Mouse (Mus musculus): Measurements from ENCODE around the gene Igfbp1. TPM values are rescaled to one million over a fixed set of nuclear protein-coding genes. Genes with fewer than 3 reads are reported as not detected.

Igfbp1 gene
- polyA plus RNA-seq (2012; ENCODE audit: low replicate concordance), result not detected in 2 replicates

DNA sequence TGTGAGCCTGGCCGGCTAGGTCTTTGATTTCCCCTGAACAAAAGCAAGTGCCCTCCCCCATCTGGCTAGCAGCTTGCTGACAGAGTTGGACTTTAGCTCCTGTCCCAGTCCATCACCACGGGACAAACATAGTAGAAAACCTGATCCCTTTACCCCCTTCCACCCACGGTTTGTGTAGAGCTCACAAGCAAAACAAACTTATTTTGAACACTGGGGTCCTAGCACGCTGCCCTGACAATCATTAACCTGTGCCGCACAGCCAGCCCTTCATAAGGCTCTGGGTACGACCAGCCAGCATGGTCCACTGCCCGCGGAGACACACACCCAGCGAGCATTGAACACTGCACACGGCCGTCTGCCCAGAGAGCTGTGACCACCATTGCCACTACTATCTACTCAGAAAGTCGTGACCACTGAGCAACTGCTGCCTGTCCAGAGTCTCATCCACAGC is at the start of gene Igfbp1:
Igfbp1 (plus strand) TSS at position 292 of the 451 bp plus-strand sequence.

DNA sequence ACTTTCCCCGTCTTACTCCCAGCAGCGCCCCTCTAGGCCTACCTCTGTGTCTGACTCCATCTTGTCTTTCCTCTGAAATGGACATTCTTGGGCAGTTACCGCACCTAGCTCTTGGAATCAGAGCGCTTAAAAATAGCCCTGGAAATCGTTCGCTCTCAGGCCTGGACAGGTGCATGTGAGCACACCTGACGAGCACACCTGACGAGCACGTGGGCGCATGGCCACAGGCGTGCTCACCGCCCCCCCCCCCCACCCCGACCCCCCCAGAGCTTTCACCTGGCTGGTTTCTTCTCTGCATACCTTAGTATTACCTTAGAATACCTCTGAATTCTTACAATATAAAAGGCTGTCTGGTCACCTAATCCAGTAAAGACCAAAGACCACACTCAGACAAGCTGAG is 9.1 kb upstream of the Igfbp1 start, which contains the start of gene Gm11985:
Gm11985 (minus strand) TSS at position 101 of the 400 bp plus-strand sequence.

DNA sequence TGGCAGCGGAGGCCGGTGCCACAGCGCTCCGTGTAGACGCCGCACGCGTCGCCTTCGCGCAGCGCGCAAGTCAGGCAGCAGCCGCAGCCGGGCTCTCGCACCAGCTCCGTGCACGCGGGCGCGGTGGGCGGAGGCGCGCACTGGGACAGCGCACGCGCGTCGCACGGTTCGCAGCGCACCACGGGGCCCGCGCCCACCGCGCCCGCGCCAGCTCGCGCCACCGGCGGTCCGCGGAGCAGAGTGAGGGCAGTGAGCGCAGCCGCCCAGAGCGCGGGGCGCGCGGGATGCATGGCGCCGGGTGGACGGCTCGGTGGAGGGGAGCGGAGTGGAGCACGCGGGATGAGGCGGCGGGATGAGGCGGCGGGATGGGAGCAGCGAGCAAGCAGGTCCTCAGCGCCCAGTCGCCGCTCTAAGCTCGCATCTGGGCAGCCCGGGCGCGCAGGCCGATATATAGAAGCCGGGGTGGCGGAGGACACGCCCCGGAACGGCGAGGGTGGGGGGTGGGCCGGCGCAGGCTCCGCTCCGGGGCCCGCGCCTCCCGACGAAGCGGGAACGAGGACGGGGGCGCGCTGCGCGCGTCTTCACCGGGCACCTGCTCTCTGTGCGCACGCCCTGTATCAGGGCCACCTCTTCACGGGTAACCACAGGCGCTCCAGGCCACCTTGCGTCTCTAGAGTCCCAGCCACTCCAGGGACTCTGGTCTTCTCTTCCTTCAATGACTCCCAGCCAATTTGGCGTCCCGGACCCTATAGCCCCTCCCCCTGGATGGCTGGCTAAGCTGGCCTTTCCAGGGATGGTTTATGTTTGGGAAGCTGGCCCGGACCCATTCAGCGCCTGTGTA is 16.1 kb downstream of the Igfbp1 start, which contains the start of gene Igfbp3:
Igfbp3 (minus strand) TSS at position 423 of the 841 bp plus-strand sequence.

Other genes starting within 250 kb of the Igfbp1 start
- gene Adcy1, start 134.3 kb upstream of the Igfbp1 start, polyA plus RNA-seq (2012; ENCODE audit: low replicate concordance), result 0.01 TPM in 1 of 2 replicates, not detected in the other
- not detected in 2 replicates for gene Gm11985, start 9.2 kb upstream of the Igfbp1 start, polyA plus RNA-seq (2012; ENCODE audit: low replicate concordance)
- 0.99 and 1.7 TPM in 2 replicates for gene Igfbp3, start 16.1 kb downstream of the Igfbp1 start, polyA plus RNA-seq (2012; ENCODE audit: low replicate concordance)